Mouse (Mus musculus) lung, embryonic 15.5 days (tissue): ENCODE data around the gene Acsbg2. TPM values are rescaled to one million over a fixed set of nuclear protein-coding genes. Genes with fewer than 3 reads are reported as not detected.
A peak's percentile ranks its signal among the peaks of the same experiment; 100 is the strongest.

Experiments used
- ATAC-seq: fragments of 200-750 bp; cut with Nextera tagmentation; 2 replicates; pipeline ENCODE4 v1.8.0; 2017; ENCODE audit warnings: moderate number of reproducible peaks, borderline replicate concordance; ENCODE audit not compliant: low FRiP score, low TSS enrichment; ENCODE audit errors: extremely low read depth
- H3K27ac ChIP-seq: fragments of 300-500 bp; sonication (generic); 2 replicates; pipeline ENCODE4 v1.5.1; 2015; ENCODE audit warnings: moderate library complexity, mild to moderate bottlenecking, inconsistent platforms
- H3K27me3 ChIP-seq: fragments of 300-500 bp; sonication (generic); 2 replicates; pipeline ENCODE4 v1.6.1; 2015; ENCODE audit warnings: inconsistent platforms
- H3K36me3 ChIP-seq: fragments of 300-500 bp; sonication (generic); 2 replicates; pipeline ENCODE4 v1.6.1; 2015; ENCODE audit warnings: inconsistent platforms
- H3K4me1 ChIP-seq: fragments of 300-500 bp; sonication (generic); 2 replicates; pipeline ENCODE4 v1.6.1; 2015; ENCODE audit warnings: inconsistent platforms
- H3K4me2 ChIP-seq: fragments of 300-500 bp; sonication (generic); 2 replicates; pipeline ENCODE4 v1.6.1; 2015; ENCODE audit warnings: inconsistent platforms, mild to moderate bottlenecking, moderate library complexity
- H3K4me3 ChIP-seq: fragments of 300-500 bp; sonication (generic); 2 replicates; pipeline ENCODE4 v1.5.1; 2015; ENCODE audit warnings: mild to moderate bottlenecking, inconsistent platforms
- H3K9ac ChIP-seq: fragments of 300-500 bp; sonication (generic); 2 replicates; pipeline ENCODE4 v1.6.1; 2015; ENCODE audit warnings: inconsistent platforms
- H3K9me3 ChIP-seq: fragments of 300-500 bp; sonication (generic); 2 replicates; pipeline ENCODE4 v1.6.1; 2016; ENCODE audit warnings: inconsistent platforms
- WGBS: fragments of 180-500 bp; shearing (Covaris S2); methylation state at CpG from one replicate; pipeline ENCODE4 v1.1.7; 2015; 5-methylcytosine and 5-hydroxymethylcytosine counted together
- polyA plus RNA-seq: library from polyadenylated mRNA; unstranded; fragments of >200 nt; fragmentation: Nextera tagmentation; extraction: Ambion mirVana; gene quantifications from 2 replicates; pipeline ENCODE4 v1.2.1, GENCODE M21; 2015

Gene Acsbg2
- polyA plus RNA-seq, 1 experiment from 2014 or later, result not detected

- no peak for ATAC-seq
- Histone ChIP-seq H3K27me3 (no peaks in the 10 kb centered on the region), H3K27ac (no peak overlapping the region), H3K4me1 (no peaks in the 10 kb centered on the region), H3K4me2 (no peak overlapping the region), H3K9me3 (no peaks in the 10 kb centered on the region), H3K9ac (no peak overlapping the region), H3K4me3 (no peak overlapping the region), H3K36me3 (no peaks in the 10 kb centered on the region)
- WGBS, result 46% methylated on average over 15 of the region's 15 CpGs
Measured at GRCm38 (mm10) chr17:56870287-56870953, 3.8 kb downstream of the Acsbg2 start.

GRCm38 (mm10) chr17:56869481-56869977, 4.7 kb downstream of the Acsbg2 start:
- Histone ChIP-seq H3K27ac (no peak overlapping the region), H3K4me3 (no peak overlapping the region), H3K9ac (no peak overlapping the region), H3K9me3 (no peaks in the 10 kb centered on the region), H3K36me3 (no peaks in the 10 kb centered on the region), H3K27me3 (no peaks in the 10 kb centered on the region), H3K4me1 (no peaks in the 10 kb centered on the region), H3K4me2 (no peak overlapping the region)
- no peak for ATAC-seq
- 78% methylated on average over 9 of the region's 9 CpGs for WGBS

DNA sequence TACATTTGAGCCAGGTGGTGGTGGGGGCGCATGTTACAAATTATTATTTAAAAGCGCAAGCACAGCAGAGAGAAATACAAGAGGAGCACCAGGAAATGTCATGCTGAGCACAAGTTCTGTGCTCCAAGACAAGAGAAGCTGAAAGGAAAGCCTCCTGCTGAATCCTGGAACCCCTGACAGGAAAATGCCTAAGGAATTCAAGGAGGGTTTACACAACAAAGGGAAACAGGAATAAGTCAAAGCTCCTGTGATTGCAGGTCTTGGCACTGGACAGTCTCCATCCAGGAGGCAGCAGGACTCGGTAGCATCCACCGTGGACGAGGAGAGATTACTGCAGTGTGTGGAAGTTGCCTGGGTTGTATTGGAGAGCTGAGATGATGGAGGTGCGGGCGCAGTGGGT, 8.2 kb downstream of the Acsbg2 start:
- 78% methylated on average over 7 of the region's 7 CpGs for WGBS

GRCm38 (mm10) chr17:56861197-56861596, 13.1 kb downstream of the Acsbg2 start:
- no peak overlapping the region for H3K4me3 ChIP-seq
- H3K36me3 ChIP-seq, result no peaks in the 10 kb centered on the region
- H3K9me3 ChIP-seq, result no peaks in the 10 kb centered on the region
- H3K9ac ChIP-seq, result no peak overlapping the region
- no peaks in the 10 kb centered on the region for H3K27me3 ChIP-seq
- ATAC-seq, result peak; percentile 35; the same call in 1 of the 2 replicates
- no peak overlapping the region for H3K27ac ChIP-seq
- H3K4me2 ChIP-seq, result no peak overlapping the region
- 34% methylated on average over 3 of the region's 3 CpGs for WGBS
- peaks cover 6% of the 10 kb centered on the region; the same call in 1 of the 2 replicates for H3K4me1 ChIP-seq

More for the DNA sequence above, 8.2 kb downstream of the Acsbg2 start:
- Histone ChIP-seq H3K9ac (no peak overlapping the region), H3K9me3 (no peaks in the 10 kb centered on the region), H3K27ac (no peak overlapping the region), H3K4me2 (no peak overlapping the region), H3K36me3 (no peaks in the 10 kb centered on the region), H3K27me3 (no peaks in the 10 kb centered on the region), H3K4me1 (no peaks in the 10 kb centered on the region), H3K4me3 (no peak overlapping the region)
- ATAC-seq, result no peak

DNA sequence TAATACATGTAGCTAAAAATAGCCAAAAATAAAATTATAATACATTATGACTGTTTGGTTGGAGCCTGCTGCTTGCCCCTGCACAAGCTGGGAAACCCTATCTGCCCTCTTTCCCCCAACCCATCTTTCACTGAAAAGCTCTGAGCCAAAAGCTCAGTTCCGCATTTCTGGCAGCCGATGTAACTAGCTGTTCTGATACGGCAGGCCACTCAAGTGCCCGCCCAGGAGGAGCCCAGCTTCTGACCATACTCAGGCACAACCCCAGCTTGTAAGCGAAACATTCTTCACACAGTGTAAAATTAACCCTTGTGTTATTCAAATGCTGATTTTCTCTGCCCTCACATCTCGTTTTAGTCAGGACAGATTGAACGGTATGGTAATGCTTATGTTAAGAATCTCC, 15.3 kb downstream of the Acsbg2 start:
- 0 out of 2 replicates have a peak, but pooled peaks have one; percentile 44 for ATAC-seq
- H3K27ac ChIP-seq, result 0 out of 2 replicates have a peak overlapping the region, but pooled peaks have one; percentile 7
- no peaks in the 10 kb centered on the region for H3K9me3 ChIP-seq
- peaks cover 6% of the 10 kb centered on the region; the same call in 1 of the 2 replicates for H3K4me1 ChIP-seq
- no peak overlapping the region for H3K9ac ChIP-seq
- WGBS, result 26% methylated on average over 7 of the region's 7 CpGs
- no peak overlapping the region for H3K4me3 ChIP-seq
- H3K36me3 ChIP-seq, result no peaks in the 10 kb centered on the region
- H3K4me2 ChIP-seq, result no peak overlapping the region
- H3K27me3 ChIP-seq, result no peaks in the 10 kb centered on the region

- peak; percentile 16; the same call in 1 of the 2 replicates for ATAC-seq
- no peaks in the 10 kb centered on the region for H3K9me3 ChIP-seq
- H3K4me1 ChIP-seq, result peaks cover 6% of the 10 kb centered on the region; the same call in 1 of the 2 replicates
- no peak overlapping the region for H3K4me2 ChIP-seq
- 58% methylated on average over 4 of the region's 4 CpGs for WGBS
- H3K36me3 ChIP-seq, result no peaks in the 10 kb centered on the region
- no peak overlapping the region for H3K27ac ChIP-seq
- no peak overlapping the region for H3K4me3 ChIP-seq
- H3K27me3 ChIP-seq, result no peaks in the 10 kb centered on the region
- no peak overlapping the region for H3K9ac ChIP-seq
Measured at GRCm38 (mm10) chr17:56858216-56858615, 16.0 kb downstream of the Acsbg2 start.

DNA sequence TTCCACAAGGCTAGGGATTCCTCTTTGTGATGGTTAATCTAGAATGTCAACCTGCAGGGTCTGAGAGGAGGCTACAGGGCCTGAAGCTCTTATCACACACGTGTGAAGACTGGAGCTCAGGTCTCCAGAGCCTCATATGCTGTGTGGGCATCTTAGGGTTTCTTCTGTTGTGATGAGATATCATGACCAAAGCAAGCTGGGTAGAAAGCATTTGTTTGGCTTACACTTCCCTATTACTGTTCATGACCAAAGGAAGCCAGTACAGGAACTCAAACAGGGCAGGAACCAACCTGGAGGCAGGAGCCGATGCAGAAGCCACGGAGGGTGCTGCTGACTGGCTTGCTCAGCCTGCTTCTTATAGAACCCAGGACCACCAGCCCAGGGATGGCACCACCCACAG, 18.8 kb downstream of the Acsbg2 start:
- no peak for ATAC-seq
- H3K4me1 ChIP-seq, result peaks cover 6% of the 10 kb centered on the region; the same call in 1 of the 2 replicates
- 74% methylated on average over 3 of the region's 3 CpGs for WGBS
- H3K36me3 ChIP-seq, result no peaks in the 10 kb centered on the region
- no peaks in the 10 kb centered on the region for H3K9me3 ChIP-seq
- no peaks in the 10 kb centered on the region for H3K27me3 ChIP-seq
- no peak overlapping the region for H3K4me2 ChIP-seq
- H3K27ac ChIP-seq, result no peak overlapping the region
- H3K4me3 ChIP-seq, result no peak overlapping the region
- no peak overlapping the region for H3K9ac ChIP-seq

DNA sequence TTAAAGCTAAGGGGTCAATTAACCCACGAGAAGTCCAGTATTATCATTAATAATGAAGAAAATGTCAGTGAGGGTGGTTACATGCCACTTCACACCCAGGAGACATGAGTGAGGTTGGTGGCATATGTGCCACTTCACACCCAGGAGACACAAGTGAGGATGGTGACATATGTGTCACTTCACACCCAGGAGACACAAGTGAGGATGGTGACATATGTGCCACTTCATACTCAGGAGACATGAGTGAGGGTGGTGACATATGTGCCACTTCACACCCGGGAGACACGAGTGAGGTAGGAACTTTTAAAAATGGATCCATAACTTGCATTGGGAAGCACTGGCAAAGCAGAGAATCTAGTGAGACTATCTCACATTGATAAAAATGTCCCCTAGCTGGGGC, 23.1 kb downstream of the Acsbg2 start:
- H3K9me3 ChIP-seq, result no peaks in the 10 kb centered on the region
- no peak for ATAC-seq
- no peak overlapping the region for H3K4me3 ChIP-seq
- WGBS, result 65% methylated on average over 3 of the region's 3 CpGs
- no peaks in the 10 kb centered on the region for H3K36me3 ChIP-seq
- H3K27me3 ChIP-seq, result no peaks in the 10 kb centered on the region
- H3K4me2 ChIP-seq, result no peak overlapping the region
- H3K27ac ChIP-seq, result no peak overlapping the region
- H3K9ac ChIP-seq, result no peak overlapping the region
- no peaks in the 10 kb centered on the region for H3K4me1 ChIP-seq

GRCm38 (mm10) chr17:56849710-56850109, 24.5 kb downstream of the Acsbg2 start:
- H3K4me2 ChIP-seq, result no peak overlapping the region
- H3K4me3 ChIP-seq, result no peak overlapping the region
- no peak for ATAC-seq
- H3K4me1 ChIP-seq, result no peaks in the 10 kb centered on the region
- H3K36me3 ChIP-seq, result no peaks in the 10 kb centered on the region
- H3K27ac ChIP-seq, result no peak overlapping the region
- no peaks in the 10 kb centered on the region for H3K9me3 ChIP-seq
- no peaks in the 10 kb centered on the region for H3K27me3 ChIP-seq
- 81% methylated on average over 13 of the region's 13 CpGs for WGBS
- no peak overlapping the region for H3K9ac ChIP-seq

DNA sequence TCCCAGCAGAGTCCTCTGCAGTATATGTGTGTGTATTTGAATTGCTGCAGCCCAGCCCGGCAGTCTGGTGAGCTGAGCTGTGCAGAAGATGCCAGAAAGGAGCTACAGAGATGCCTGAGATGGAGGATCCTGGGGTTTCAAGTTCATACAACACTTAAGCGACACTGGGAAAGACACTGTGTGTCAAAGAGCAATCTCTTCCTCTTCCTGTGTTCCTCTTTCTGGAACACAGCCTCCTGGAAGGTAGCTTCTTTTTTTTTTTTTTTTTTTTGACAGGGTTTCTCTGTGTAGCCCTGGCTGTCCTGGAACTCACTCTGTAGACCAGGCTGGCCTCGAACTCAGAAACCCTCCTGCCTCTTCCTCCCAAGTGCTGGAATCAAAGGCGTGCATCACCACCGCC, 25.5 kb downstream of the Acsbg2 start:
- no peaks in the 10 kb centered on the region for H3K27me3 ChIP-seq
- H3K9me3 ChIP-seq, result no peaks in the 10 kb centered on the region
- H3K4me2 ChIP-seq, result no peak overlapping the region
- H3K27ac ChIP-seq, result no peak overlapping the region
- ATAC-seq, result no peak
- H3K9ac ChIP-seq, result no peak overlapping the region
- no peaks in the 10 kb centered on the region for H3K4me1 ChIP-seq
- H3K4me3 ChIP-seq, result no peak overlapping the region
- 74% methylated on average over 5 of the region's 5 CpGs for WGBS
- no peaks in the 10 kb centered on the region for H3K36me3 ChIP-seq

DNA sequence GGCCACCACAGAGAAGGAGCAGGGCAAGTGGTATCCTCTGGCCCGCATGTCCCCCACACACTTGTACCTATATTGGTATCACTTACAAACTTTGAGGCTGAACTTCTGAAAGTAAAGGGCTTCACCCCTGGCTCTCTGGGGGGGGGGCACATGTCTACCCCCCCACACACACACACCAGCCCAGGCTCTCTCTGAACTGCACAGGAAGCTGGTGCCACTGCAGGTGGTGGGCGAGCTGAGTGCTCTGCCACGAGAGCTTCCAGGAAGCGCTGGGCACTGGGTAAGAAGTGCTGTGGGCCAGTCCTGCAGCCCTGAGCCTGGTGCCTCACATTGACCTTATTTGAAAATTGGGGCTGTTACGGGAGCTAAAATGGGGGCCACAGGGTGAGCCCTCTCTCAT, 30.6 kb downstream of the Acsbg2 start:
- no peaks in the 10 kb centered on the region for H3K27me3 ChIP-seq
- no peaks in the 10 kb centered on the region for H3K4me1 ChIP-seq
- no peak overlapping the region for H3K27ac ChIP-seq
- H3K36me3 ChIP-seq, result no peaks in the 10 kb centered on the region
- WGBS, result 71% methylated on average over 5 of the region's 5 CpGs
- no peak overlapping the region for H3K9ac ChIP-seq
- no peak for ATAC-seq
- no peak overlapping the region for H3K4me2 ChIP-seq
- no peaks in the 10 kb centered on the region for H3K9me3 ChIP-seq
- no peak overlapping the region for H3K4me3 ChIP-seq

GRCm38 (mm10) chr17:56842173-56842572, 32.1 kb downstream of the Acsbg2 start:
- Histone ChIP-seq H3K27me3 (no peaks in the 10 kb centered on the region), H3K9me3 (no peaks in the 10 kb centered on the region), H3K4me1 (no peaks in the 10 kb centered on the region), H3K9ac (no peak overlapping the region), H3K4me3 (no peak overlapping the region), H3K27ac (no peak overlapping the region), H3K36me3 (no peaks in the 10 kb centered on the region), H3K4me2 (no peak overlapping the region)
- 66% methylated on average over 5 of the region's 5 CpGs for WGBS
- ATAC-seq, result no peak
